Mouse (Mus musculus) ES-Bruce4 (cell line): ENCODE results near the gene Skil. TPM values are rescaled to one million over a fixed set of nuclear protein-coding genes. Genes with fewer than 3 reads are reported as not detected.

Experiments
- H3K27ac ChIP-seq: 2 replicates; pipeline ENCODE4 v1.5.1; 2012; ENCODE audit warnings: low read length, inconsistent platforms; ENCODE audit not compliant: insufficient read depth
- H3K27me3 ChIP-seq: 2 replicates; pipeline ENCODE4 v1.6.1; 2012; ENCODE audit warnings: mild to moderate bottlenecking, low read length, inconsistent platforms; ENCODE audit not compliant: control insufficient read depth, poor library complexity, insufficient read depth, severe bottlenecking
- H3K36me3 ChIP-seq: 2 replicates; pipeline ENCODE4 v1.6.1; 2012; ENCODE audit warnings: inconsistent platforms, mild to moderate bottlenecking, low read length, moderate library complexity; ENCODE audit not compliant: control insufficient read depth, poor library complexity, insufficient read depth, severe bottlenecking
- H3K4me1 ChIP-seq: one replicate; pipeline ENCODE4 v1.8.1; 2011; ENCODE audit warnings: low read length; ENCODE audit not compliant: control insufficient read depth, insufficient read depth
- H3K4me3 ChIP-seq: 2 replicates; pipeline ENCODE4 v1.5.1; 2011; ENCODE audit warnings: low read depth, mild to moderate bottlenecking, low read length
- H3K9ac ChIP-seq: 2 replicates; pipeline ENCODE4 v1.6.1; 2012; ENCODE audit warnings: low read depth, mild to moderate bottlenecking, inconsistent platforms; ENCODE audit not compliant: poor library complexity, severe bottlenecking
- H3K9me3 ChIP-seq: replicated peaks from 2 replicates; pipeline ENCODE4 v1.6.1; 2012; ENCODE audit warnings: mild to moderate bottlenecking, low read length, inconsistent platforms; ENCODE audit not compliant: control insufficient read depth, poor library complexity, insufficient read depth, severe bottlenecking
- CTCF ChIP-seq: IDR thresholded peaks from one replicate; pipeline ENCODE4 v1.8.1; 2011; ENCODE audit warnings: low read depth, low read length
- EP300 ChIP-seq: IDR thresholded peaks from 2 replicates; pipeline ENCODE4 v1.6.1; 2011; ENCODE audit warnings: low read depth, low read length; ENCODE audit not compliant: insufficient read depth
- POLR2A ChIP-seq: IDR thresholded peaks from one replicate; pipeline ENCODE4 v1.8.1; 2011; ENCODE audit warnings: low read length; ENCODE audit not compliant: insufficient read depth
- polyA plus RNA-seq: library from polyadenylated mRNA; stranded (reverse); fragments of >200 nt; gene quantifications from 2 replicates; pipeline ENCODE4 v1.2.4, GENCODE M21; 2011; ENCODE audit warnings: low read depth; ENCODE audit not compliant: missing spikeins, insufficient read depth, insufficient read length

Skil gene
- polyA plus RNA-seq, 1 experiment, result 69.6 TPM

DNA sequence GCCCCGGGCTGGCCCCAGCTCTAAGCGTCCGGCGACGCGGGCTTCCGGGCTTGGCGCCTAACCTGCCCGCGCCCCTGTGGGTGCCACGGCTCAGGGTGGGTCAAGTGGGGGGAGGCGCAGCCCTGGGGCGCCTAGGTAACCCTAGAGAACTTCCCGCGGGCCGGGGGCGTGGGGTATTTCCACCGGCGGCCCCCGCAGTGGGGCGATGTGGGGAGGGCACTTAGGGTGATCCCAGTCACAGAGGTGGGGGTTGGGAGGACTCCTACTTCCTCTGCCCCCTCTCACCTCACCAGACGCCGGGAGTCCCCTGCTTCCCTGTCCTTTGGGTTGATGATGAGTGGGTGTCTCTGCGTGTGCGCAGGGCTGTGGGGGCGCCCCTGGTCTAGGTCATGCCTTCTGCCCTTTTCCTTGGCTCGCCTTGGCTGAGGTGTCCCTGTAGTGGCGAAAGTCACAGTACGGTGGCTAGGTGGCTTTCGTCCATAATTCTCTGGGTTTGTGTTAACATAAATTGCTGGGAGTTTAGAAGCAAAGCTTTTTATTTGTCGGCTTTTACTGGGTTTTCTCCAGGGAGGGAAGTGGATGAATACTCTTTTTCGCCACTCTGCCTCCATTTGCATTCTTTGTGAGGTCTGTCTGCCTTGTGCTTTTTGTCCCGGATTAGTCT, 765 bp downstream of the Skil start:
- Histone ChIP-seq H3K27ac (peak overlapping the region; percentile 73), H3K9me3 (no peaks in the 10 kb centered on the region), H3K4me3 (peak overlapping the region; percentile 96), H3K9ac (peak overlapping the region; percentile 98), H3K36me3 (peaks cover 18% of the 10 kb centered on the region), H3K27me3 (no peaks in the 10 kb centered on the region), H3K4me1 (peaks cover 7% of the 10 kb centered on the region)
- TF ChIP-seq CTCF (no peak), POLR2A (no peak)

DNA sequence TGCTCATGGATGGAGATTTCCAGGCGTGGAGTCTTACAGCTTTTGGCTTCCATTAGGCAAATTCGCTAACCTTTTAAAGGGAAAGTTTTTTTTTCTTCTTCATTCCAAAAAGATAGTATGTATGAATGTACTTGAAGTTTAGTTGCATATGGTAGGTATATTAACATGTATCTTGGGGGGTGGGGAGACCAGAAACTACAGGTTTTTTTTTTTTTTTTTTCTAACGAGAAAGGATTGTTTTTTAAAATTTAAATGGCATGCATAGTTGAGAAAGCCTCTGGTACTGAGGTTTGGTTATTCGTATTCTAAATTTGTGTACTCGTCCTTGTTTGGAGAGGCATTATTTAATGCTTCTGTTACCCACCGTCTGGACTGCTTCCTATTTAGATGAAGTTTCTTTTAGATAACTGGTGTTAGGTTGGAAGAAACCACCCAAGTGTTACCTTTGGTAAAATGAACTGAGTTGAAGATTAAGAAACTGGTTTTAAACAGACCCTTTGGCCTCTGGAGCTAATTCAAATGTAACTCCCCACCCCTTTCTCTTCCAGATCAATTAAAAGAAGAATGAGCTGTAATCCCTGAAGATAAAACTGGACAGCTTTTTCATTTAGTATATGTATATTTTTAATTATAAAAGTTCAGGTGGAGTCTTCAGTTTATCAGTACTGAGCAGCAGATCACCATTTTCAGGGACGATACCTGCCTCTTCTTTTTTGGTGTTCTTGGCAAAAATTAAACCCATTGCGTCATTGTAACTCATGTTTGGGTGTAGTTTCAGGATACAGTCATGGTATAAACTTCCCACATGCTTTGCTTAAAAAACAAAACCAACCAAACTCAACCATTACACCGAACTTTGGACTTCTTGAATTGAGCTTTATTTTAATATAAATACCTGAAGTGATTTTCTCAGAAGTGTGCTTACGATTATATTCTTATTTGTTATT, 1.6 kb downstream of the Skil start:
- peaks cover 8% of the 10 kb centered on the region for H3K4me1 ChIP-seq
- H3K9ac ChIP-seq, result peak overlapping the region; percentile 98
- H3K27ac ChIP-seq, result peak overlapping the region; percentile 73
- TF ChIP-seq EP300 (no peak), CTCF (no peak), POLR2A (no peak)
- H3K4me3 ChIP-seq, result peak overlapping the region; percentile 96
- H3K27me3 ChIP-seq, result no peaks in the 10 kb centered on the region
- no peaks in the 10 kb centered on the region for H3K9me3 ChIP-seq
- H3K36me3 ChIP-seq, result peaks cover 18% of the 10 kb centered on the region

DNA sequence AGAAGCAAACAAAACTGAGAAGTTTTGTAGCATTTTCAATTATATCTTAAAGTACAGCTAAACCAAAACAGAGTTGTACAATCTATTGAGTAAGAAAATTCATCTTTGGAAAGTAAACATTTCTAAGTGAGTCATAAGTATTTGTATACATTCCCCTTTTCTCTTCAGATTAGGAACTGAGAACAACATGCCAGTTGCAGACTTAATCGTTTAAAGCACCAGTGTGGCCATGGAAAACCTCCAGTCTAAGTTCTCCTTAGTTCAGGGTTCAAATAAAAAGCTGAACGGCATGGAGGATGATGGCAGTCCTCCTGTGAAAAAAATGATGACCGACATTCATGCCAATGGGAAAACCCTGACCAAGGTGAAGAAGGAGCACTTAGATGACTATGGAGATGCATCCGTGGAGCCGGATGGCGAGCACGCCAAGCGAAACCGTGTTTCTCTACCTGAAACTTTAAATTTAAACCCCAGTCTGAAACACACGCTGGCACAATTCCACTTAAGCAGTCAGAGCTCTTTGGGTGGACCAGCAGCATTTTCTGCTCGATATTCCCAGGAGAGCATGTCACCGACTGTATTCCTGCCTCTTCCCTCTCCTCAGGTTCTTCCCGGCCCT, 2.4 kb downstream of the Skil start:
- Histone ChIP-seq H3K9ac (no peak overlapping the region), H3K4me1 (peaks cover 5% of the 10 kb centered on the region), H3K27ac (no peak overlapping the region), H3K4me3 (no peak overlapping the region; the same call in 1 of the 2 replicates), H3K9me3 (no peaks in the 10 kb centered on the region), H3K27me3 (no peaks in the 10 kb centered on the region), H3K36me3 (peaks cover 21% of the 10 kb centered on the region)
- TF ChIP-seq POLR2A, result no peak
- TF ChIP-seq EP300, result no peak
- no peak for TF ChIP-seq CTCF

DNA sequence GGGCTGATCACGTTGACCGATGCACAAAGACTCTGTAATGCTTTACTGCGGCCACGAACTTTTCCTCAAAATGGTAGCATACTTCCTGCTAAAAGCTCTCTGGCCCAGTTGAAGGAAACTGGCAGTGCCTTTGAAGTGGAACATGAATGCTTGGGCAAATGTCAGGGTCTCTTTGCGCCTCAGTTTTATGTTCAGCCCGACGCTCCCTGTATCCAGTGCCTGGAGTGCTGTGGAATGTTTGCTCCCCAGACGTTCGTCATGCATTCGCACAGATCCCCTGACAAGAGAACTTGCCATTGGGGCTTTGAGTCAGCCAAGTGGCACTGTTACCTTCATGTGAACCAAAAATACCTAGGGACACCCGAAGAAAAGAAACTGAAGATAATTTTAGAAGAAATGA, 3.1 kb downstream of the Skil start:
- TF ChIP-seq EP300 (no peak), POLR2A (no peak), CTCF (no peak)
- Histone ChIP-seq H3K4me1 (peaks cover 5% of the 10 kb centered on the region), H3K27ac (no peak overlapping the region), H3K9me3 (no peaks in the 10 kb centered on the region), H3K36me3 (peaks cover 21% of the 10 kb centered on the region), H3K9ac (no peak overlapping the region), H3K27me3 (no peaks in the 10 kb centered on the region), H3K4me3 (peak overlapping the region; percentile 28)

DNA sequence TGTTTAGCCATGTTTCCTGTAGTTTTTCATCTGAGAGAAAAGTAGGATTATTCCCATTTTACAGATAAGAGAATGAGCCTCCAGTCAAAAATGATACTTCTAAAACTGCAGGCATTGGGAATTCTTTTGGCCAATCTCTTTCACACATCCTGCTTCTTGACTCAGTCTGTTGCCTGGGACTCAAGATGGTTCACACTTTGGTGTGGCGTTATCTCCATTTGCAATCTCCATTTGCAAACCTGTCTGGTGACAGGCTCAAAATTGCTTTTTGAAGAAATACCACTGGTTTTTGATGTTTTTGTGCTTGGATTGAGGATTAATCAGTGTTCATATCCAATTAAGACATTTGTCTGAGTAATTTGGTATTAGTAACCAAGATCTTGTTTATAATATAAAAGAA, 3.7 kb downstream of the Skil start:
- no peak overlapping the region for H3K4me3 ChIP-seq
- no peak overlapping the region for H3K27ac ChIP-seq
- TF ChIP-seq POLR2A (no peak), CTCF (no peak), EP300 (no peak)
- H3K9me3 ChIP-seq, result no peaks in the 10 kb centered on the region
- H3K9ac ChIP-seq, result no peak overlapping the region
- H3K36me3 ChIP-seq, result peaks cover 21% of the 10 kb centered on the region
- H3K4me1 ChIP-seq, result peaks cover 5% of the 10 kb centered on the region
- H3K27me3 ChIP-seq, result no peaks in the 10 kb centered on the region

DNA sequence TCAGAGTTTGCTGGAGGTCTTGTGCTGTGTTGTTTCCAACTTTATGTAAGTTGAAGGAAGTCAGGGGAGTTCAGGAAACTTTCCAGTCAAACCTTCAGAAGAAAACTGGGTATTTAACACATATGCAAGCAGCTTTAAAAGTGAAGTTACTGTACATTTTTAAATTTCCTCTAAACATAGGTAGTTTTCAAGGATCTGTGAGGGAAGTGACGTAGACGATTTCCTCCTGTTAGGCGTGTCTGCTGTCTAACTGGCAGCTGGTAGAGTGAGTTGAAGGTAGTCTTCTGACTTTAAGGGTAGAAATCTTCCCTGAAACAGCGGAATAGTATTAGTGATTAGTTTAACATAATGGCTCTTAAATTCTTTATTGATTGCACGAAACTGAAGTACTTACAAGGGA, 5.2 kb downstream of the Skil start:
- H3K4me3 ChIP-seq, result no peak overlapping the region
- H3K9me3 ChIP-seq, result no peaks in the 10 kb centered on the region
- H3K9ac ChIP-seq, result no peak overlapping the region
- H3K27ac ChIP-seq, result no peak overlapping the region
- peaks cover 21% of the 10 kb centered on the region for H3K36me3 ChIP-seq
- H3K4me1 ChIP-seq, result peaks cover 6% of the 10 kb centered on the region
- no peaks in the 10 kb centered on the region for H3K27me3 ChIP-seq
- TF ChIP-seq EP300, result no peak
- TF ChIP-seq POLR2A, result no peak
- TF ChIP-seq CTCF, result no peak
